Mouse (Mus musculus): ENCODE results near the gene Pdzd3. TPM values are rescaled to one million over a fixed set of nuclear protein-coding genes. Genes with fewer than 3 reads are reported as not detected.

The Pdzd3 gene
- total RNA-seq, 2 experiments from 2014 or later, result 0.88 to 1.0 TPM

DNA sequence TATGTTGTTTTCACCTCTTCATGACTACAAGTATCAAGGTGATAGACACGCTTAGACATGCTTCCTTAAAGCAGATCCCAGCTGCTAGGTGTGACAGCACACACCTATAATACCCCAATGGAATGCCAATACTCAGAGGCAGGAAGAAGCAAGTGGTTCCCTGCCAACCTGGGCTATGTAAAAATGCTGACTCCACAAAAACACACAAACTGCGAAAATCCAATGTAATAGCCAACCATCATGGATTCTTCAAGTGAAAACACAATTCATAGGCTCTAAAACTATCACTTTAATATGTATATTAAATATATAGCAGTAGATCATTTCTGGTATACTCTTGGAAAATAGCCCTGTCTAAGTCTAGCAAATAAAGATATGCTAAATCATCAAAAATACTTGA is 43.4 kb downstream of the Pdzd3 start:
- DNase-seq (ENCODE audit: low spot score in 2 of 2), result no peak

DNA sequence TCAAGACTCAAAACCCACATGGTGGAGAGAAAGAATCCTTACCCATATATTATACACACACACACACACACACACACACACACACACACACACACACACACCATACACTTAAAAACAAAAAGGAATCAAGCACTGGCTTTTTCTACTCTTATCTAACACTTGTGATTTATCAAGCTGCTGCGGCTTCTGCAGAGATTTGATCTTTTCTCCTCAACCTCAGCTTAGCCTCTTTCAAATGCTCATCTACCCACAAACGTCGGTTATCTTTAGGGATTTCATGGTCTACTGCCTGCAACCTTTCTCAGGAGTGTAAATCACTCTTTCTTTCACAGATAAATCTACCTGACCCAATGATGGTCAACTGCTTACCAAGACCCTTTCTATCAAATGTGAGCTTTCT is 50.8 kb downstream of the Pdzd3 start:
- no peak for DNase-seq (ENCODE audit: low spot score in 2 of 2)

DNA sequence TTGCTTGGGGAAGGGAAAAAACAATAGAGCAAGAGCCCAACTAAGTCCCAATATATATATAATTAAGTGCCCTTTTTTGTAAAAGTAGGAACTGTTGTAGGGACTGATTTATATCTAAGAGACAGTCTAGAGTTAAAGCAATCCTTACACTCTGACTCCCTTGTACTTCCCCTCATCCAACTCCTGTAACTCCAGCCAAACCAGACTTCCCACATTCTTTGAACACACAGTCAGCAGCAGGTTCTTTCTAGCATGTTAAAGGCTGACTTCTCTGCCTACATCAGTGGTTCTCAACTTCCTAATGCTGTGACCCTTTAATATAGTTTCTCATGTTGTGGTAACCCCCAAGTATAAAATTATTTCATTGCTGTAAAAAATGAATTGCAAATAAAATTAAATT is 51.7 kb downstream of the Pdzd3 start:
- DNase-seq (ENCODE audit: low spot score in 2 of 2), result no peak

DNA sequence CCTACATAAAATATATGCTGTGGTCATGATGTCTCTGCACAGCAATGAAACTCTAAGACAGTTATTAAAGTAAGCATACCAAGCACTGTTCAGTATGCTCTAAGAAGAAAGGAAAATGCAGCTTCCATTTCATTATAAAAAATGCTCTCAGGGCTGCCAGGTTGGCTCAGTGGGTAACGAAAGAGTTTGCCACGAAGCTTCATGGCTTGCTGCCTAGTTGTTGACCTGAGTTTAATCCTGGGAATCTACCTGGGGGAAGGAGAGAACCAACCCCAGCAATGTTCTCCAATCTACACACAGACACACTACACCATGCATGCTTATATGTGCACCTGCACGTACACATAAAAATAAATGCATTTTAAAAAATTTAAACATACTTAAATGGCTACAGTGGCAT is 52.1 kb downstream of the Pdzd3 start:
- no peak for DNase-seq (ENCODE audit: low spot score in 2 of 2)

Other genes with a start within 250 kb of the Pdzd3 start
- 100 to 1,000 TPM; 779 TPM for gene Thy1, start 208.1 kb downstream of the Pdzd3 start, total RNA-seq (2021)
- 10 to 100 TPM; 60.3 to 70.8 TPM for gene Usp2, start 184.4 kb downstream of the Pdzd3 start, total RNA-seq (2021)
- gene Mfrp, start 149.7 kb downstream of the Pdzd3 start, total RNA-seq (2021), result 1 to 10 TPM in 1 of 2 experiments, under 1 TPM in 1; 0.33 to 8.6 TPM
- 10 to 100 TPM; 13.5 to 18.6 TPM for gene C1qtnf5, start 144.2 kb downstream of the Pdzd3 start, total RNA-seq (2021)
- under 1 TPM; 0.14 to 0.29 TPM for gene Gm49380, start 138.0 kb downstream of the Pdzd3 start, total RNA-seq (2021)
- 10 to 100 TPM; 27.7 to 28.2 TPM for gene Rnf26, start 138.0 kb downstream of the Pdzd3 start, total RNA-seq (2021)
- 10 to 100 TPM; 24.5 to 27.8 TPM for gene Mcam, start 117.0 kb downstream of the Pdzd3 start, total RNA-seq (2021)
- gene Cbl, start 17.4 kb downstream of the Pdzd3 start, total RNA-seq (2021), result 10 to 100 TPM; 58.1 to 62.7 TPM
- gene Ccdc153, start 10.8 kb downstream of the Pdzd3 start, total RNA-seq (2021), result 1 to 10 TPM; 4.5 to 8.4 TPM
- gene Nlrx1, start 17.1 kb upstream of the Pdzd3 start, total RNA-seq (2021), result 10 to 100 TPM in 1 of 2 experiments, 1 to 10 TPM in 1; 10.0 to 12.2 TPM
- 10 to 100 TPM; 69.3 to 75.8 TPM for gene Abcg4, start 37.1 kb upstream of the Pdzd3 start, total RNA-seq (2021)
- gene Hinfp, start 54.2 kb upstream of the Pdzd3 start, total RNA-seq (2021), result 10 to 100 TPM; 26.0 to 28.5 TPM
- gene C2cd2l, start 68.8 kb upstream of the Pdzd3 start, total RNA-seq (2021), result 100 to 1,000 TPM; 128 to 144 TPM
- gene Dpagt1, start 74.5 kb upstream of the Pdzd3 start, total RNA-seq (2021), result 10 to 100 TPM; 16.2 to 16.3 TPM
- gene H2afx, start 83.2 kb upstream of the Pdzd3 start, total RNA-seq (2021), result 10 to 100 TPM; 50.5 to 59.1 TPM
- 10 to 100 TPM; 22.6 to 22.8 TPM for gene Hmbs, start 92.8 kb upstream of the Pdzd3 start, total RNA-seq (2021)
- gene Vps11, start 110.2 kb upstream of the Pdzd3 start, total RNA-seq (2021), result 10 to 100 TPM; 41.8 to 46.1 TPM
- gene Hyou1, start 128.0 kb upstream of the Pdzd3 start, total RNA-seq (2021), result 100 to 1,000 TPM in 1 of 2 experiments, 10 to 100 TPM in 1; 97.1 to 116 TPM
- 10 to 100 TPM; 39.8 to 41.0 TPM for gene Slc37a4, start 145.4 kb upstream of the Pdzd3 start, total RNA-seq (2021)
- gene Rps25, start 155.7 kb upstream of the Pdzd3 start, total RNA-seq (2021), result 100 to 1,000 TPM; 593 to 617 TPM
- 10 to 100 TPM; 67.9 to 73.9 TPM for gene Trappc4, start 156.1 kb upstream of the Pdzd3 start, total RNA-seq (2021)
- 10 to 100 TPM; 19.6 to 24.1 TPM for gene Ccdc84, start 167.1 kb upstream of the Pdzd3 start, total RNA-seq (2021)
- gene Foxr1, start 189.7 kb upstream of the Pdzd3 start, total RNA-seq (2021), result not detected
- not detected for gene Upk2, start 203.5 kb upstream of the Pdzd3 start, total RNA-seq (2021)
- 10 to 100 TPM; 76.1 to 76.3 TPM for gene Bcl9l, start 231.4 kb upstream of the Pdzd3 start, total RNA-seq (2021)

All from layer of hippocampus, postnatal 14 days (tissue).